Mouse (Mus musculus) erythroblast, embryonic 14.5 days (primary cell): ENCODE data around the gene Srsf3.

Experiments
- GATA1 ChIP-seq: IDR thresholded peaks from 2 replicates; pipeline ENCODE4 v1.6.1; 2012; ENCODE audit warnings: low read length, inconsistent platforms, mixed read lengths
- TAL1 ChIP-seq: IDR thresholded peaks from 3 replicates; pipeline ENCODE4 v1.6.1; 2012; ENCODE audit warnings: low read length, inconsistent platforms, mixed read lengths

DNA sequence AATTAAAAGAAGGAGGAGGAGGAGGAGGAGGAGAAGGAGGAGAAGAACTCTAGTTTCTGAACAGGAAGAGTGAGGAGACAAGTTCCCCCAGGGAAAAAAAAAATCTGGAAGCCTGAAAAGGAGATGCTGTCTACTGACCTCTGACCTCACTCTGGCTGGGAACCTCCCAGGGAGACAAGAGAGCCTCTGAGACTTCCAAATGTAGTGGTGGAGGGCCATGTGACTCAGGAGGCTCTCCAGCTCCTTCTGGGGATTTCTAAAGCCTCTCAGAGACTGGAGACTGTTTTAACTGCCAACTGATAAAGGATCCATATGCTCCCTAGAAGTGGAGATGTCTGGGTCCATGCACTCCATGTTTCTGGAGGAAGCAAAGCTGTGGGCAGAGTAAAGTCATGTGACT is 18.2 kb upstream of the Srsf3 start:
- TF ChIP-seq GATA1 (no peak), TAL1 (no peak)
